Mouse (Mus musculus): ENCODE measurements at regions not wholly inside any gene's neighbourhood (a gene's known extent, or its start where the extent isn't known, plus 50 kb on each side); places are given as distances from the start of the nearest gene placed in this dataset.

GRCm38 (mm10) chr9:90906106-90906505, 456.1 kb upstream of the Zic4 start:
- TF ChIP-seq CTCF (IDR thresholded peaks at IDR 0.05; ENCODE audit: low read depth, low read length) (no peak), POLR2AphosphoS5 (IDR thresholded peaks at IDR 0.05; ENCODE audit: insufficient replicate concordance, low read depth, low read length) (no peak), GATA2 (IDR thresholded peaks at IDR 0.05; ENCODE audit: borderline replicate concordance, low read depth, low read length) (no peak)
